Mouse (Mus musculus): Measurements from ENCODE around the gene Gna11. TPM values are rescaled to one million over a fixed set of nuclear protein-coding genes. Genes with fewer than 3 reads are reported as not detected.

Gene Gna11
- polyA plus RNA-seq, 1 experiment from 2014 or later, result 70.9 TPM

- Histone ChIP-seq H3K27ac (replicated peaks) (no peak overlapping the region), H3K4me3 (0 out of 2 replicates have a peak overlapping the region, but pooled peaks have one; percentile 73), H3K27me3 (no peaks in the 10 kb centered on the region; the same call in none of the 2 replicates), H3K4me2 (replicated peaks) (peak overlapping the region; percentile 51), H3K9me3 (no peaks in the 10 kb centered on the region), H3K9ac (replicated peaks) (no peak overlapping the region), H3K4me1 (peaks cover 20% of the 10 kb centered on the region), H3K36me3 (peaks cover 8% of the 10 kb centered on the region)
- WGBS, result 83% methylated on average over 17 of the region's 17 CpGs
- ATAC-seq (ENCODE audit: low FRiP score, low read depth), result no peak
Observed at GRCm38 (mm10) chr10:81497401-81498270, 47.4 kb downstream of the Gna11 start.

GRCm38 (mm10) chr10:81496969-81497368, 48.0 kb downstream of the Gna11 start:
- 38% methylated on average over 4 of the region's 4 CpGs for WGBS
- Histone ChIP-seq H3K27me3 (no peaks in the 10 kb centered on the region; the same call in 1 of the 2 replicates), H3K4me3 (peak overlapping the region; percentile 73), H3K27ac (replicated peaks) (peak overlapping the region; percentile 57; the same call in 1 of the 2 replicates), H3K36me3 (peaks cover 14% of the 10 kb centered on the region), H3K4me1 (peaks cover 20% of the 10 kb centered on the region), H3K9me3 (no peaks in the 10 kb centered on the region), H3K9ac (replicated peaks) (peak overlapping the region; percentile 41; the same call in 1 of the 2 replicates), H3K4me2 (replicated peaks) (peak overlapping the region; percentile 51)
- no peak for ATAC-seq (ENCODE audit: low FRiP score, low read depth)

- Histone ChIP-seq H3K9me3 (no peaks in the 10 kb centered on the region), H3K36me3 (peaks cover 20% of the 10 kb centered on the region), H3K4me2 (replicated peaks) (peak within 1 kb of the TSS; percentile 89), H3K27me3 (no peaks in the 10 kb centered on the region; the same call in 1 of the 2 replicates), H3K4me1 (peaks cover 20% of the 10 kb centered on the region), H3K4me3 (peak within 1 kb of the TSS; percentile 73), H3K27ac (replicated peaks) (peak within 1 kb of the TSS; percentile 57; the same call in 1 of the 2 replicates), H3K9ac (replicated peaks) (peak within 1 kb of the TSS; percentile 75)
- ATAC-seq (ENCODE audit: low FRiP score, low read depth), result peak; percentile 96
- under 1% methylated on average over 39 of the region's 45 CpGs for WGBS
Observed at GRCm38 (mm10) chr10:81496264-81496901, 48.6 kb downstream of the Gna11 start, which contains the start of gene Ncln. TSS of gene Ncln (minus strand) at chr10:81496392.

- 2% methylated on average over 41 of the region's 41 CpGs for WGBS
- peaks cover 27% of the 10 kb centered on the region for H3K36me3 ChIP-seq
- peaks cover 20% of the 10 kb centered on the region for H3K4me1 ChIP-seq
- H3K4me2 ChIP-seq (replicated peaks), result peak overlapping the region; percentile 89
- peak overlapping the region; percentile 75 for H3K9ac ChIP-seq (replicated peaks)
- no peak overlapping the region for H3K27ac ChIP-seq (replicated peaks)
- peak; percentile 42 for ATAC-seq (ENCODE audit: low FRiP score, low read depth)
- H3K9me3 ChIP-seq, result no peaks in the 10 kb centered on the region
- peak overlapping the region; percentile 73 for H3K4me3 ChIP-seq
- H3K27me3 ChIP-seq, result no peaks in the 10 kb centered on the region; the same call in 1 of the 2 replicates
Observed at GRCm38 (mm10) chr10:81495616-81496263, 49.2 kb downstream of the Gna11 start.

GRCm38 (mm10) chr10:81495151-81495550, 49.8 kb downstream of the Gna11 start:
- Histone ChIP-seq H3K9me3 (no peaks in the 10 kb centered on the region), H3K27me3 (no peaks in the 10 kb centered on the region; the same call in 1 of the 2 replicates), H3K4me2 (replicated peaks) (peak overlapping the region; percentile 89), H3K4me1 (peaks cover 20% of the 10 kb centered on the region), H3K36me3 (peaks cover 33% of the 10 kb centered on the region), H3K27ac (replicated peaks) (no peak overlapping the region), H3K9ac (replicated peaks) (peak overlapping the region; percentile 75), H3K4me3 (peak overlapping the region; percentile 73)
- WGBS, result 81% methylated on average over 6 of the region's 6 CpGs
- no peak for ATAC-seq (ENCODE audit: low FRiP score, low read depth)

- Histone ChIP-seq H3K36me3 (peaks cover 40% of the 10 kb centered on the region), H3K4me1 (peaks cover 20% of the 10 kb centered on the region), H3K4me2 (replicated peaks) (peak overlapping the region; percentile 89), H3K27ac (replicated peaks) (no peak overlapping the region), H3K4me3 (peak overlapping the region; percentile 73), H3K9ac (replicated peaks) (no peak overlapping the region; the same call in 1 of the 2 replicates), H3K27me3 (no peaks in the 10 kb centered on the region; the same call in 1 of the 2 replicates), H3K9me3 (no peaks in the 10 kb centered on the region)
- ATAC-seq (ENCODE audit: low FRiP score, low read depth), result no peak
- 94% methylated on average over 11 of the region's 11 CpGs for WGBS
Observed at GRCm38 (mm10) chr10:81494260-81495041, 50.5 kb downstream of the Gna11 start.

- H3K27ac ChIP-seq (replicated peaks), result no peak overlapping the region
- WGBS, result 81% methylated on average over 8 of the region's 8 CpGs
Observed at GRCm38 (mm10) chr10:81493601-81494220, 51.3 kb downstream of the Gna11 start.

GRCm38 (mm10) chr10:81492606-81493240, 52.3 kb downstream of the Gna11 start:
- Histone ChIP-seq H3K4me1 (peaks cover 20% of the 10 kb centered on the region), H3K4me3 (no peak overlapping the region), H3K27ac (replicated peaks) (no peak overlapping the region), H3K36me3 (peaks cover 57% of the 10 kb centered on the region), H3K27me3 (no peaks in the 10 kb centered on the region), H3K4me2 (replicated peaks) (no peak overlapping the region), H3K9me3 (no peaks in the 10 kb centered on the region), H3K9ac (replicated peaks) (no peak overlapping the region)
- 87% methylated on average over 11 of the region's 11 CpGs for WGBS
- no peak for ATAC-seq (ENCODE audit: low FRiP score, low read depth)

More at GRCm38 (mm10) chr10:81493601-81494220, 51.3 kb downstream of the Gna11 start:
- H3K9me3 ChIP-seq, result no peaks in the 10 kb centered on the region
- no peak overlapping the region for H3K9ac ChIP-seq (replicated peaks)
- no peak overlapping the region for H3K4me2 ChIP-seq (replicated peaks)
- H3K4me1 ChIP-seq, result peaks cover 20% of the 10 kb centered on the region
- no peak overlapping the region for H3K4me3 ChIP-seq
- H3K36me3 ChIP-seq, result peaks cover 47% of the 10 kb centered on the region
- no peak for ATAC-seq (ENCODE audit: low FRiP score, low read depth)
- no peaks in the 10 kb centered on the region for H3K27me3 ChIP-seq

GRCm38 (mm10) chr10:81491018-81491417, 54.0 kb downstream of the Gna11 start:
- Histone ChIP-seq H3K4me3 (no peak overlapping the region), H3K9ac (replicated peaks) (no peak overlapping the region), H3K9me3 (no peaks in the 10 kb centered on the region), H3K27me3 (no peaks in the 10 kb centered on the region), H3K4me1 (peaks cover 15% of the 10 kb centered on the region), H3K36me3 (peaks cover 73% of the 10 kb centered on the region), H3K27ac (replicated peaks) (no peak overlapping the region), H3K4me2 (replicated peaks) (no peak overlapping the region)
- WGBS, result 92% methylated on average over 9 of the region's 9 CpGs
- ATAC-seq (ENCODE audit: low FRiP score, low read depth), result no peak

GRCm38 (mm10) chr10:81489941-81490340, 55.0 kb downstream of the Gna11 start:
- no peak overlapping the region for H3K4me2 ChIP-seq (replicated peaks)
- peaks cover 73% of the 10 kb centered on the region for H3K36me3 ChIP-seq
- WGBS, result 91% methylated on average over 14 of the region's 14 CpGs
- no peak overlapping the region for H3K4me3 ChIP-seq
- H3K4me1 ChIP-seq, result peaks cover 10% of the 10 kb centered on the region
- no peaks in the 10 kb centered on the region for H3K27me3 ChIP-seq
- H3K9ac ChIP-seq (replicated peaks), result no peak overlapping the region
- H3K27ac ChIP-seq (replicated peaks), result no peak overlapping the region
- no peaks in the 10 kb centered on the region for H3K9me3 ChIP-seq
- no peak for ATAC-seq (ENCODE audit: low FRiP score, low read depth)
